Mouse (Mus musculus) c-Kit-positive CD71-negative TER-119-negative erythroid progenitor cells, embryonic 14.5 days (primary cell): ENCODE data around the gene Arrb1.
A peak's percentile ranks its signal among the peaks of the same experiment; 100 is the strongest.
"Not testable (repeated sequence)": the region's sequence is repeated elsewhere in the genome, so short reads cannot be mapped to it uniquely, and the experiment has no call there.

Experiments
- DNase-seq: peaks from one replicate; pipeline ENCODE4 v3.0.0-alpha.2; 2013; ENCODE audit warnings: low read depth

Arrb1 gene

DNA sequence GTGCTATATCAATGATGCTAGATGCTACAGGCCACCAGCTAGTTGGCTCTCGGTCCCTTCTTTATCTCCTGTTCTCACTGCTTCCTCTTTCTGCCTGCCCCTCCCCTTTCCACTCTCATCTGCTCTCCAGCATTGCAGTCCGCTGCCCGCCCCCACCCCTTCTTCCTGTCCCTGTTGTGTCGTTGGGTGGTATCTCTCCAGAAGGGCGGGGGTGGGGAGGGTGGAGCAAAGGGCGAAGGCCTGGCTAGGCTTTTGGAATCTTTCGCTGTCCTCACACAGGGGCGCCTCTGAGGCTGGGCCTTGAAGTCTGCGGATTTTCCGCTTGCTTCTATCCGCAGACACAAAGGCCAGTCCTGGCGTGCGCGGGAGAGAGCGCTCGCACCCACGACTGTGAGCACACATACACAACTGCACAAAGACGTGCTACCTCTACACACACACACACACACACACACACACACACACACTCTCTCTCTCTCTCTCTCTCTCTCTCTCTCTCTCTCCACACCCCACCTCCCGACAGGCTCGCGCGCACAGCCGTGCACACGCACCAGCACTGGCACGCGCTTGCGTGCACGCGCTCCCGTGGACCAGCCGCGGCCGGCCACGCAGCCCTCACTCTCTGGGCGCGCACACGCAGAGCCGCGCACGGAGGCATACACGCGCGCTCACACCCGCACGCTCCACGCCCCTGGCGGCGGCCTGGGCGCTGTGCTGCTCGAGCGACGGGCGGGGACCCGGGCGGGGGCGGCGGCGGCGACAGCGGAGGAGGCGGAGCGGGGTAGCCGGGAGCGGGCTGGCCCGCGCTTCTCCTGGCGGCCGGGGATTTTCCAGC is at the start of gene Arrb1:
Arrb1 (plus strand) TSS at position 566 of the 835 bp plus-strand sequence.
- DNase-seq, result peak; percentile 85

DNA sequence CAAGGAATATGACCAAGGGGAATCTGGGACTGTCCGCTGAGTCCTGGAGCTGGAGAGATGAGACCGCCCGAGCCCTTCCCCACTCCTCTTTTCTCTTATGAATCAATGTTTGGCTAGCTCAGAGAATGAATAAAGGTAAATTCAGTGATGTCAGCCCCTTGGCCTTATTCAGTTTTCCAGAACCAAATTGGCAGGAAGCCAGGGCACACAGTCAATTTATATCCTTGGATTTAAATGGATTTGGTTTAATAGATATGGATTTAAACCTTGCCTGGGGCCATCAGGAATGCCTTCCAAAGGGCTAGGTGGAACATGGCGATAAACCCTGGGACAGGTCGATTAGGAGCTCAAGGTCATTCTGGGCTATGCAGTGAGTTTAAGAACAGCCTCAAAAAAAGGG is 45.6 kb upstream of the Arrb1 start:
- DNase-seq, result no peak

DNA sequence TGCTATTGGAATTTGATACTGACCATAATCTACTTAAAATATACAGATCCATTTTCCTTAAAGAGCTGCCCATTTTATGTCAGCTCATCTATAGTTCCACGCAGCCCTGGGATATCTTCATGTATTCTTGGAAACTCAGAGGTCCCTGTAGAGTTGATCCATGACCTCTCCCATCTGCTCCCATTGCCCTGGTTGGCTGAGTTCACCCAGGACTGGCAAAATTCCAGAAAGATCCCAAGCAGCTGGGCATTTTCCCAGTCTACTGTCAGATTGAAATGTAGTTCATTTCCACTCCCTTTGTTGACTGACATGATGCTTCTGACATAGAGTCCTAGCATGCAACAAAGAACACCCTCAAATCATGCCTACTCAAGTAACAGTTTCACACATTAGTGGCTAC is 36.1 kb upstream of the Arrb1 start:
- DNase-seq, result no peak

DNA sequence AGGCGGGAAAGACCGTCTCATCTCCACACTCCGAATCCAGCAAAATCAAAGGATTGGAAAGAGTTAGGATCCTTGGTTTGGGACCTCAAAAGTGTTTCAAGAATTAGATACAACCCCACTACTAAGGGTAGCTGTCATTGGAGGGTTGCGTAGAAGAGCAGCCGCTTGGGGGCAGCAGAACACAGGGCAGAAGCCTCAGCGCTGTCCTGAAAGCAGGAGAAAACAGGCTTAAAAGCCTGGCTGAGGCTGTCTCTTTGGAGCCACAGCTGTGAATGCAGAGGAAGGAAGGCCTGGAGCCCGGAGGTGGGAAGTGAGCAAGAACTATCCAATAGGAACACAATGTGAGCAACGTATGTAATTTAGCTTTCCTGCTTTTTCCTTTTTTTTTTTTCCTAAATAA is 35.1 kb upstream of the Arrb1 start:
- DNase-seq, result peak; percentile 50

DNA sequence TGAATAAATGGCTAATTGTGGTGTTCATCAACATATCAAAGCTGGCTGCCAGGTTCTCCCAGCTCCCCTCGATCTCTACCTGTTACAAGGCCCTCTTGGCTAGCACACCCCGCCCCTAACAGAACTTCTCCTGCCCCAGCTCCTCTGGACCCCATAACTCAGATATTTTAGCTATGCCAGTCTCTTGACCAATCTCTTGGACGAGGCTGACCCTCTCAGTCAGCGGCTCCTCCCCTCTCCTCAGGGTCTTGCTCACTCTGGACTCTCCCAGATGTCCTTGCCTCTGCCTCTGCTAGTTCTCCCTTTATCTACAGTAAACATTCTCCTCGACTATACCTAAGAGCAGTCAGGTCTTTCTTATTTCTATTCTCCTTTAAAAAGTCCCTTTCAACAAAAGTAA is 34.6 kb upstream of the Arrb1 start:
- DNase-seq, result no peak

DNA sequence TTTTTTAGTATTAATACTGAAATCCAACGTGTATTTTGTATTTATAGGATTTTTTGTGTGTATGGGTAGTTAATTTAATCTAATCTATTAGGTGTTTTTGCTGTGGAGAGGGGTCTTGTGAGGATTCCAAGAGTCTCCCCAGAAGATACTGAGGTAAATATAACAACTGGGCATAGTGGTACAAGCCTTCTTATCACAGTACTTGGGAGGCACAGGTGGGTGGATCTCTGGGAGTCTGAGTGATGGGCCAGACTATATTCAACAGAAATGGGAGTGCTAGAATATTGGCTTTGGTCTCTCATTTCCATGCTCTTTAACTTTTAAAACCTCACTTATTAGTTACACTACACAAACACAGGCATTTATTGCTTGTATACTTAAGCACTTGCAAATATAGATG is 34.1 kb upstream of the Arrb1 start:
- DNase-seq, result no peak

- no peak for DNase-seq
Measured at GRCm38 (mm10) chr7:99504556-99504955, 30.7 kb upstream of the Arrb1 start.

DNA sequence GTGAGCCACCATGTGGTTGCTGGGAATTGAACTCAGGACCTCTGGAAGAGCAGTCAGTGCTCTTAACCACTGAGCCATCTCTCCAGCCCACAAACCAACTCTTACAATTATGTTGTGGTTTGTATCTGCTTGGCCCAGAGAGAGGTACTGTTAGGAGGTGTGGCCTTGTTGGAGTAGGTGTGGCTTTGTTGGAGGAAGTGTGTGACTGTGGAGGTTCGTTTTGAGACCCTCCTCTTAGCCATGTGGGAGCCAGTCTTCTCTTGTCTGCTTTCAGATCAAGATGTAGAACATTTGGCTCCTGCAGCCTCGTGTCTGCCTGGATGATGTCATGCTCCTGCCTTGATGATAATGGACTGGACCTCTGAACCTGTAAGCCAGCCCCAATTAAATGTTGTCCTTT is 27.1 kb upstream of the Arrb1 start:
- not testable (repeated sequence) for DNase-seq

GRCm38 (mm10) chr7:99510087-99510501 is 25.2 kb upstream of the Arrb1 start:
- no peak for DNase-seq

DNA sequence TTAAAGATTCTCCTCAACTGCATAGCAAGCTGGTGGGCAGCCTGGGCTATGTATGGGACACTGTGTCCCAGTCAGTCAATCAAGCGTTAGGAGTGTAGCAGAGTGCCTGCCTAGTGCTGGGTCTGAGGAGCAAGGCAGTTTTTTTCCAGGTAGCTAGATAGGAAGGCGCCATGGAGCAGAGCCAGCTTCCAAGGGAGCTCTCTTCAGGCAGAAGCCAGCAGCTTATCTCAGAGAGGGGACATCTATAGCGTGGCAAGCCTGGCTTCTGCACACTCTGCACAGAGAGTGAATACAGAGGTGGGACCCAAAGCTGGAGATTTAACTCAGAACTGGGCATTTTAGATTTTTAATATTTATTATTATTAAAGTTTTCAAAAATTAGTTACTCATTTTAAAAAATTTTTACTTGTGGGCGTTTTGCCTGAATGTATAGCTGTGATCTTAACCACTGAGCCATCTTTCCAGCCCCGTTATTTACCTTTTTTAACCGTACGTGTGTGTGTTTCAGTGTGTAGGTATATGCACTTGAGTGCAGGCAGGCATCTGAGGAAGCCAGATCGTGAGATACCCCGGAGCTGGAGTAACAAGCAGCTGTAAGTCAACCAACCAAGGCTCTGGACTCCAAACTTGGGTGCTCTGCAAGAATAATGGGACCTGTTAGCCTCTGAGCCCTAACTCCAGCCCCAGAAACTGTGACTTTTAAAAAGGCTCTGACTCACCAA is 19.0 kb upstream of the Arrb1 start:
- DNase-seq, result no peak

GRCm38 (mm10) chr7:99516814-99517157 is 18.5 kb upstream of the Arrb1 start:
- no peak for DNase-seq

DNA sequence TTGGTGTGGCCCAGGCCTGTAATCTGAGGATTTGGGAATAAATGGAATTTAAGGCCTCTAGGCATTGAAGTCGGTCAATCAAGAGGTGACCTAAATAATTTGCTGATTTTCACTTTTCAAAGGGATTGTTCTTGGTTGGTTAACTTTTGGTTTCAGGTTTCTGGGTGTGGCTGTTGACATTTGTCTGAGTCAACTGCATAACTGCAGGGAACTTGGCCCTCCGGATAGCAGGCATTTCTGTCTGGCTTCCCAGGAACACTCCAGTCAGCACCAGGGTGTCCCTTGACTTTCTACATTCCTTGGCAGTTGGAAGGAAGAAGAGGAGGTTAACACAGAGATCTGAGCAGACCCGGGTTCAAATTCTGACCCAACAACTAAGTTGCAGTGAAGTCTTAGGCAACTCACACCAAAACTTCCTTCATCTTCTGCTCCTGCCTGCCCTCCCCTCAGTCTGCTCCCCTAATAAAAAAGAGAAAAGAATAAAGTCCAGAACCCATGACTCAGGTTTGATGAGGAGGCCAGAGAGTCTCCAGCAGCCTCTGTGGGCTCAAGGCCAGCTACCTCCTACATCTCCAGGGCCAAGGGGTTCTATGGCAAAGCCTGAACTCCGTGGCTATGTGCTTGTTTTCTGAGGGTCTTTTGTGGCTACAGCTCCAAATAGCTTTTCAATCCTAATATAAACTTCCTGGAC is 16.2 kb upstream of the Arrb1 start:
- no peak for DNase-seq

GRCm38 (mm10) chr7:99523121-99523520 is 12.1 kb upstream of the Arrb1 start:
- no peak for DNase-seq

DNA sequence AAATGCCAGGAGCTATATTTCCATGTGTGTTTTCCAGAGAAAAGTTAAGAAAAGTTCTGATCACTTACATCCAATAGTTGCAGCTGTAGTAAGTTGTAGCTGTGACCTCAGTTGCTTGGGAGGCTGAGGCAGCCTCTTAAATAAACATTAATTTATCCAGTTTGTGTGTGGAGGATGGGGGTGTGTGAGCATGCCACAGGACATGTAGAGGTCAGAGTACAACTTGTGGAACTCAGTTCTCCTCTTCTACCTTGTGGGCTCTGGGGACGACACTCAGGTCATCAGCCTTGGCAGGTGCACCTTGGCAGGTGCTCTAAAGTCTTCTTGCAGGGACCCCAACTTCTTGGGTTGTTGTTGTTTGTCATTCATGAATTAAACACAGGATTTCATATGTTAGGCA is 11.4 kb upstream of the Arrb1 start:
- no peak for DNase-seq

DNA sequence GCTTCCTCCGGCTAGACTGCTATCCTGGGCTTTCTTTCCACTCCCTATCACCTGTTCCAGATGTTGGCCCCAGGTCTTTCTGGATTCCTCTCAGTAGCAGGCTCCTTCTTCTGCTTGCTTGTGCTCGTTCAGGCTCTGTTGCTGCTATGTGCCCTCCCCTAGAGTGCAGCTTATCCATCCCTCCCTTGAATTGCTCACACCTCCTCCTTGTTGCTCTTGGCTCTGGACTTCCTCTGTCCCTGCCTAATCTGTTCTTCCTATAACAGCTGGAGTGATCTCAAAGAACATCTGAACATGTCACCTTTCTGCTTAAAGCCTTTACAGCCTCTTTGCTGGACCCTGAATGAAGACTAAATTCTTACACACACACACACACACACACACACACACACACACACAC is 6.7 kb upstream of the Arrb1 start:
- DNase-seq, result no peak

DNA sequence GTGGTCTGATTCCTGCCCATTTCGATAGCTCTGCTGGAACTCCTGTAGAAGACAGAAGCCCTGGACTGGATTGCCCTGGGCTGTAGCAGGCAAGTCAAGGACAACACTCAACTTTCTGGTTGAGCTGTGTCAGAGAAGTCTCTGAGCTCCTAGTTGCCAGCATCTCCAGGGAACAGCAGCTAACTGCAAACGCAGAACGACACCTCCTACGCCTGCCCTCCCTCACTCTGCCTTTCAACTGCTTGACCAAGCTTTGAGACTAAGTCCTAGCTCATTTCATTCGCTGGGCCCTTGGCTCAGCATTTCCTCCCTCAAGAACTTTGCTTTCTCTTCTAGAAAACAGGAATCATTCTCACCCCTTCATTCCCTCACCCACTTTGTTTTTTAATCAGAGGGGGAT is 5.9 kb upstream of the Arrb1 start:
- DNase-seq, result no peak

DNA sequence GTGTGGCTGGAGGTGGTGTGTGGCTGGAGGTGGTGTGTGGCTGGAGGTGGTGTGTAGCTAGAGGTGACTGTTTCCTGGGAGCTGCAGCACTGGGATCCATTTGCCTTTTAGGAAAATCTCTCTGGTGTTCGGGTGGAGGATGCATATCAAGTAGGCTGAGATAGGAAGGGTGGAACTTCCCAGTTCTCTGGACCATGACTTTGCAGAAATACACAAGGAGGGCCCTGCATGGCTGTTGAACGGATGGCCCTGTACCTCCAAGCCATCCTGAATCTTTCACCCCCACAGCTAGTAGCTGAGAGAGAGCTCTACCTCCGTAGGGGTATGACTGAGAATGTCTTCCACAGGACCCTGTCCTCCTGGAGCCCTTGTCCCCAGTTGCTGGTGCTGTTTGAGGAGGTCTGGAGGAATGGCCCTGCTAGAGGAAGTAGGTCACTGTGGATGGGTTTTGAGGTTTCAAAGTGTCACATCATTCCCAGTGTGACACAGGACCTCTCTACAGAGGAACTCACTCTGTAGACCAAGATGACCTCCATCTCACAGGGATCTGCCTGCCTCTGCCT is 3.8 kb upstream of the Arrb1 start:
- DNase-seq, result no peak

GRCm38 (mm10) chr7:99532526-99532925 is 2.7 kb upstream of the Arrb1 start:
- no peak for DNase-seq

DNA sequence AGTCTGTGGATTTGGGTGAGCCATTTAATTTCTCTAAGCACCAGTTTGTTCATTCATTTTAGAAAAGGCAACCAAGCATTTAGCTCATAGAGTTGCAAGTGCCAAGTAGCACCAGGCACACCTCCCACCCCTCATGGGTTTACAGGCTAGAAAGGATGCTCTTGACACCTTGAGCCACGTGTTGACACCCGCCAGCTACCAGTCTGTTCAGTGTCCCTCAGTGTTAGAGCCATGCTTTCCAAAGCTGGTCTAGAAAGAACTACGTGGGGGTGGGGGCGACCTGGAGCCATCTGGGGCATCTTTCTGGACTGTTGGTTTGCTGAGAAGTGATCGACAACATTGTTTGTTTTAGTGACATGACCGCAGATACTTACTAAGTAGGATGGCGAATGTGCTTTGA is 1.7 kb upstream of the Arrb1 start:
- no peak for DNase-seq

DNA sequence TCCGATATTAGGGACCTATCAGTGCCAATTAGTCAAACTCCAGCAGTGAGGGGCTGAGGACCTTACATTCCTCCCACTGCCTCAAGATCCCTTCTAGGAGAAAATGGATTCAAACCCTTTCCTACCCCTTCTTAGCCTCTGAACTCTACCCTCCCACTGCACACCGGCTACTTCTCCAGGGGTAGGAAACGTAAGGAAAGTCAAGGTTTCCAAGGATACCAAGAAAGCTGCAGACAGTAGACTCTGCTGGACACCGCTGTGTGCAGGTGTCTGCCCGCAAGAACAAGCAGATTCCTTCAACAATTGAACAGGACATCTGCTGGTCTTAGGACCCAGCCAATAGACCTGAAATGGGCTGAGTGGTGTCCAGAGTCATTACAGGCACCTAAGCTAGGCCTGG is 765 bp upstream of the Arrb1 start:
- DNase-seq, result no peak

DNA sequence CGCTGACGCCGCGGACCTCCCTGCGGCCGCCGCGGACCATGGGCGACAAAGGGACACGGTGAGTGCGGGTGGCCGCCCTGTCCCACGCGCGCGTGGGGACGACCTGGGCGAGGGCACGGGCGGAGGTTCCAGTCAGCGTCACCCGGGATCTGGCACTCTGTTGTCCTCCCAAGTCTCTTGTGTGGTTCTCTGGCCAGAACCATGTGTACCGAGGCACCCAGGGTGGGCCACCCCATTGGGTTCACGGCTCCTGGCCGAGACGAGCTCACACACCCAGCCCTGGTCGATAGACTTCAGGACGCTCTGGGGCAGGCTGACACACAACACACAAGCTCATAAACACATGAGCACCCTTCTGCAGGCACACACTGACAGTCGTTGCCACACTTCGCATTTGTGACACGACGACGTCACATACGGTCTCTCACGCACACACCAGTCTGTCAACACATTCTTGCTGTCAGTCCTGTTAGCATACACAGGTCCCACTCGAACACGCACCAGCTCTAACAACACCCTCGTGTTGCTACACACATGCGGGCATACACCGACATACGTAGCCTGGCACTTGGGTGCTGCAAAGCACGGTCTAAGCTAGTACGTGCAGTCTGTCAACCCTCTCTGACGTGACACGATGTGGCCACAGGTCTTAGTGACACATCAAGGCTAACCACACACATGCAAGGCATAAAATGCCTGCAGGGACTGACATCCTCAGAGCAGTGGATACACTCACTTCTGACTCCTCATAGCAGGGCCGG is 655 bp downstream of the Arrb1 start:
- DNase-seq, result peak; percentile 56

- no peak for DNase-seq
Measured at GRCm38 (mm10) chr7:99537183-99537756, 2.0 kb downstream of the Arrb1 start.
